Mouse (Mus musculus): ENCODE data around the gene Hddc3. TPM values are rescaled to one million over a fixed set of nuclear protein-coding genes. Genes with fewer than 3 reads are reported as not detected.

Hddc3 gene
- polyA plus RNA-seq, 1 experiment from 2014 or later: 8.6 TPM

DNA sequence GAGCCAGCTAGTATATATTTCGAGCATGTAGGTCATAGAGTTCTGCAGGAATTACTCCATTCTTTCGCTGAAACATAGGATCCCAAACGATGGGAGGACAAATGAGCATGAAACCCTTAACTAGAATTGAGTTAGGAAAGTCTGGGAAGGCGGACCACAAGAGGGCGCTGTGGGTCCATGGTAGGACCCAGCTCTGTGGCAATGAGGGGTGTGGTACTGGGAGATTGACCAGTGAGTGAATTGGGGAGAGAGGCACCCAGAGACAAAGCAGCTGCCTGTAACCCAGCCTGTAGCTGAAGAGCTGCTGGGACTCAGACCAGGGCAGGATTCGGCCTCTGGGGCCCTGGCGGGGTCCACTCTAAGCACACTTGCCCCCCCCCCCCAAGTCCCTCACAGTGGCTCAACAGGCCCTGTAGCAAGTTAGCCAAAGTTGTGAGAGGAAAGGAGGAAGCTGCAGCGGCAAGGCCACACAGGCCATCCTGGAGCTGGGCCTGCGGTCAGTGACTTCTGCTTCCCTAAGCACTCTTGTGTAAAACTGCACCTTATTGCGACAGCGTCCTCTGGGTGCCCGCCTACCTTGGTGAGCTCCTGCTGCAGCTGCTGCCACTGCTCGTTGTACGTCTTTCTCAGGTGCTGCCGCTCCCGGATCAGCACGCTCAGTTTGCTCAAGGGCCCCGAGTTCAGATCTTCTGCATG lies 43.5 kb downstream of the Hddc3 start:
- TF ChIP-seq EP300 (optimal IDR thresholded peaks at IDR 0.05) (no peak), CTCF (IDR thresholded peaks at IDR 0.05; ENCODE audit: low read depth) (peak; percentile 99)
- H3K4me2 ChIP-seq (replicated peaks; ENCODE audit: low read depth): peak overlapping the region; percentile 49
- H3K4me1 ChIP-seq (replicated peaks; ENCODE audit: control insufficient read depth, insufficient read depth): 0 out of 2 replicates have a peak, but pooled peaks cover 2% of the 10 kb centered on the region
- no peaks in the 10 kb centered on the region for H3K9me3 ChIP-seq (ENCODE audit: control insufficient read depth, low read length)
- H3K4me3 ChIP-seq (ENCODE audit: low read depth, low read length): peak overlapping the region; percentile 31; the same call in 1 of the 2 replicates
- no peaks in the 10 kb centered on the region for H3K27me3 ChIP-seq (ENCODE audit: control insufficient read depth, insufficient read depth, low read length)
- H3K9ac ChIP-seq (ENCODE audit: low read length): peak overlapping the region; percentile 27
- DNase-seq (ENCODE audit: low spot score): peak; percentile 92
- H3K36me3 ChIP-seq (ENCODE audit: control insufficient read depth, insufficient read depth, low read length): peaks cover 13% of the 10 kb centered on the region
- H3K27ac ChIP-seq (replicated peaks): peak overlapping the region; percentile 76; the same call in 1 of the 2 replicates
- peak; percentile 62 for ATAC-seq (ENCODE audit: low FRiP score, low TSS enrichment)
- 31% methylated on average over 18 of the region's 18 CpGs for WGBS

DNA sequence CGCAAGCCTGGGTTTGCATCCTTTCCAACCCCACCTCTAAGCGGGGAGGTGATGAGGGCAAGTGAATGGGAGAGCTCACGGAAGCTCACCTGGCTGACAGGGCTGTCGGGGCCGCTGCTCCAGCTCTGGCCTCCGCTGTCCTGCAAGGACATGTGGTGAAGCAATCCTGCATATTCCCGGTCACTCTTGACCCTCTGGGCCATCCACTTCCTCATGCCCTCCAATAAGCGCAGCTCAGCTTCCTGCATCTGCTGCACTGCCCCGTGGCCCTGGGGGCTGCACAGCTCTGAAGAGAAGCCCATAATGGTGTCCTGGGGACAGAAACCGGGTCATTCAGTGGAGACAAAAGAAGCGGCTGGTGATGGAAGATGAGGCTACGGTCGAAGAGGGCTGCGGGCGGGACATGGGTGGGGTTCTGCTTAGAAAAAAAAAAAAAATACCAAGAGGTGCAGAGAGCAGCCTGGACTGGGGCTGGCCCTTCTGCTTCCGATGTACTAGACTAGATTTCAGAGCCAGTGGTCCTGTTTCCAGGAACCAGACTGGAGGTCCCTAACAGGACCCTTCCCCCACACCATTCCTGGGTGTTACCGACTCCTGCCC lies 44.2 kb downstream of the Hddc3 start:
- no peak for TF ChIP-seq CTCF (IDR thresholded peaks at IDR 0.05; ENCODE audit: low read depth)
- TF ChIP-seq EP300 (optimal IDR thresholded peaks at IDR 0.05): no peak
- H3K9ac ChIP-seq (ENCODE audit: low read length): peak overlapping the region; percentile 63
- 0 out of 2 replicates have a peak, but pooled peaks cover 2% of the 10 kb centered on the region for H3K4me1 ChIP-seq (replicated peaks; ENCODE audit: control insufficient read depth, insufficient read depth)
- ATAC-seq (ENCODE audit: low FRiP score, low TSS enrichment) (peak; percentile 24), DNase-seq (ENCODE audit: low spot score) (no peak)
- H3K36me3 ChIP-seq (ENCODE audit: control insufficient read depth, insufficient read depth, low read length): peaks cover 20% of the 10 kb centered on the region
- H3K4me2 ChIP-seq (replicated peaks; ENCODE audit: low read depth): peak overlapping the region; percentile 49
- peak overlapping the region; percentile 31 for H3K4me3 ChIP-seq (ENCODE audit: low read depth, low read length)
- H3K27ac ChIP-seq (replicated peaks): peak overlapping the region; percentile 76
- no peaks in the 10 kb centered on the region for H3K9me3 ChIP-seq (ENCODE audit: control insufficient read depth, low read length)
- whole genome bisulfite sequencing: 50% methylated on average over 17 of the region's 17 CpGs
- no peaks in the 10 kb centered on the region for H3K27me3 ChIP-seq (ENCODE audit: control insufficient read depth, insufficient read depth, low read length)

DNA sequence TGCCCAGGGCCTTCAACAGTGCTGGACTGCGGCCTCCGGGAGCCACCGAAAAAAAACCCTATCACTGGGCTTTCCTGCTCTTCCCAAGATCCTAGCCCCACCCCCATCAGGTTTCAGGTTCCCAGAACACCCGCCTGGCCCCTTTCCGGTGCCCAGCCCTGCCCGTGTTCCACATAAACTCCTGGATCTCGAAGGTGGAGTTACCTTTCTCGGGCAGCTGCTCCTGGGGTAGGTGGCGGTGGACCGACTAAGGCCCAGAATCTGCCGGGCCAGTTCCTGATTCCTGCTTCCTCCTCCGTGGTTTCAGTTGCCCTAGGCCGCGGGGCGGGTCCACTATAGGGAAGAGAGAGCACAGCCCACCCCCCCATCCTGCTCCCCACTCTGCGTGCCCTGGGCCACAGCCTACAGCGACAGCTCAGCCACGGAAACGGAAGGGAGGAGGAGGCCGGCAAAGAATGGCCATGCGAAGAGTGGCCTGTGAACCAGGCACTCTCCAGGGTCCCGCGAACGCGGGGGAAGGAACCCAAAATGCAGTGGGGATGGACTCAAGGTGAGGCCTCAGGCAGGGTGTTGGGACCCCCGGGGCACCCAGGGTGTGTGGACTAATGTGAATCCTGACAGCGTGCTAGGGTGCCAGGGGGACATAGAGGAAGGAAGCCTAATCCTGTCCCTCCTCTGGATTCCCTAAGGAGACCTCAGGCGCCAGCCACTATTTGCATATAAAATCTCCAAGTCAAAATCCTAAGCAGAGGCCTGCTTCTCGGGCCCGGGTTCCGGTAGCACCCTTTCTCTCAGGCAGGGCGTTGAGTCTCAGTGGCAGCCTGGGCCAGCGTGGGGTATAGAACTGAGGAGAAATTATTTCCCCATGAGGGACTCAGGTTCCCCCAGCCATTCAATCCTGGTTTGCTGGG lies 45.0 kb downstream of the Hddc3 start, which contains the start of gene Fes:
Fes (minus strand) TSS at position 314 of the 911 bp plus-strand sequence.
- H3K27ac ChIP-seq (replicated peaks): peak within 1 kb of the TSS; percentile 76
- no peak for TF ChIP-seq EP300 (optimal IDR thresholded peaks at IDR 0.05)
- TF ChIP-seq CTCF (IDR thresholded peaks at IDR 0.05; ENCODE audit: low read depth): no peak
- peak; percentile 75 for DNase-seq (ENCODE audit: low spot score)
- H3K9ac ChIP-seq (ENCODE audit: low read length): peak within 1 kb of the TSS; percentile 63
- H3K9me3 ChIP-seq (ENCODE audit: control insufficient read depth, low read length): no peaks in the 10 kb centered on the region
- 23% methylated on average over 33 of the region's 33 CpGs for WGBS
- H3K4me1 ChIP-seq (replicated peaks; ENCODE audit: control insufficient read depth, insufficient read depth): 0 out of 2 replicates have a peak, but pooled peaks cover 2% of the 10 kb centered on the region
- peaks cover 25% of the 10 kb centered on the region for H3K36me3 ChIP-seq (ENCODE audit: control insufficient read depth, insufficient read depth, low read length)
- no peaks in the 10 kb centered on the region for H3K27me3 ChIP-seq (ENCODE audit: control insufficient read depth, insufficient read depth, low read length)
- peak within 1 kb of the TSS; percentile 49 for H3K4me2 ChIP-seq (replicated peaks; ENCODE audit: low read depth)
- H3K4me3 ChIP-seq (ENCODE audit: low read depth, low read length): peak within 1 kb of the TSS; percentile 31
- ATAC-seq (ENCODE audit: low FRiP score, low TSS enrichment): peak; percentile 46

DNA sequence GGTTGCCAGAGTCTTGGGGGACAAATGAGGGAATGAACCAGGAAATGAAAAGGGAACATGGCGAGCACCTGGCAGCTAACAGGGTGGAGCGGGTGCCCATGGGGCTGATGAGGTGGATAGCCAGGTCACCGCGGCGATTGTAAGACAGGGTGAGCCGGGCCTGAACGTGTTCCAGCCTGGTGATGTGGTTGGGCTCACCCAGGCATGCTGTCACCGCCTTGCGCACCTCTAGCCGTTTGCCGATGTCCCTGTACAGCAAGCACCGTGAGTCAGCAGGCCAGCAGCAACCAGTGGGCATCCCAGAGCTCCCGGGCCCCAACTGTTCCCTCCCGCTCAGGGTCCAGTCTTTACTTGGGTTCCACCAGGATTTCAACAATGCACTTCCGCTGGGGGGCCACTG lies 49.2 kb downstream of the Hddc3 start:
- Histone ChIP-seq H3K4me2 (replicated peaks; ENCODE audit: low read depth) (no peak overlapping the region), H3K36me3 (ENCODE audit: control insufficient read depth, insufficient read depth, low read length) (peaks cover 38% of the 10 kb centered on the region), H3K27me3 (ENCODE audit: control insufficient read depth, insufficient read depth, low read length) (no peaks in the 10 kb centered on the region), H3K9me3 (ENCODE audit: control insufficient read depth, low read length) (no peaks in the 10 kb centered on the region), H3K9ac (ENCODE audit: low read length) (no peak overlapping the region), H3K4me1 (replicated peaks; ENCODE audit: control insufficient read depth, insufficient read depth) (no peaks in the 10 kb centered on the region), H3K4me3 (ENCODE audit: low read depth, low read length) (no peak overlapping the region), H3K27ac (replicated peaks) (no peak overlapping the region)
- ATAC-seq (ENCODE audit: low FRiP score, low TSS enrichment) (no peak), DNase-seq (ENCODE audit: low spot score) (no peak)
- 92% methylated on average over 15 of the region's 15 CpGs for WGBS
- TF ChIP-seq CTCF (IDR thresholded peaks at IDR 0.05; ENCODE audit: low read depth): no peak
- no peak for TF ChIP-seq EP300 (optimal IDR thresholded peaks at IDR 0.05)

DNA sequence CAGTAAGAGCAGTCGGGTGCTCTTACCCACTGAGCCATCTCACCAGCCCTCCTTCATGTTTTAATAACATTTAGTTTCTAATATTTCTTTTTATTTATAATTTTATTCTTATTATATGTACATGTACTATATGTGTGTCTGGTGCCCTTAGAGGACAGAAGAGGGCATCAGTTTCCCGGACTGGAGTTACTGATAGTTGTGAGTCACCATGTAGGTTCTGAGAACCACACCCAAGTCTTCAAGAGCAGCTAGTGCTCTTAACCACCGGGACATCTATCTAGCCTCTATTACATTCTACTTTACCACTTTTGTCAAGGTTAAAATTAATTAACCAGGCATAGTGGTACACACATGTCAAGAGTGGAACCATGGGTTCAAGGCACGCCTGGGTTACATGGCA lies 51.7 kb downstream of the Hddc3 start:
- no peaks in the 10 kb centered on the region for H3K4me1 ChIP-seq (replicated peaks; ENCODE audit: control insufficient read depth, insufficient read depth)
- H3K4me3 ChIP-seq (ENCODE audit: low read depth, low read length): no peak overlapping the region
- no peak overlapping the region for H3K4me2 ChIP-seq (replicated peaks; ENCODE audit: low read depth)
- WGBS: 80% methylated on average over 4 of the region's 4 CpGs
- H3K27me3 ChIP-seq (ENCODE audit: control insufficient read depth, insufficient read depth, low read length): no peaks in the 10 kb centered on the region
- H3K27ac ChIP-seq (replicated peaks): no peak overlapping the region
- H3K9ac ChIP-seq (ENCODE audit: low read length): no peak overlapping the region
- peaks cover 45% of the 10 kb centered on the region for H3K36me3 ChIP-seq (ENCODE audit: control insufficient read depth, insufficient read depth, low read length)
- TF ChIP-seq EP300 (optimal IDR thresholded peaks at IDR 0.05) (no peak), CTCF (IDR thresholded peaks at IDR 0.05; ENCODE audit: low read depth) (peak; percentile 40)
- ATAC-seq (ENCODE audit: low FRiP score, low TSS enrichment) (no peak), DNase-seq (ENCODE audit: low spot score) (no peak)
- H3K9me3 ChIP-seq (ENCODE audit: control insufficient read depth, low read length): no peaks in the 10 kb centered on the region

Measured in stomach, postnatal 0 days (tissue).